In genomic region chr6:38352451-38352850, GRCm38 (mm10) we compare ENCODE assay signal across 8 mouse cellular contexts. TPM values are rescaled to one million over a fixed set of nuclear protein-coding genes. Genes with fewer than 3 reads are reported as not detected.
A peak's percentile ranks its signal among the peaks of the same experiment; 100 is the strongest.
DNase-seq lines count a peak whose midpoint lies in the region; ATAC-seq lines count a peak whose summit lies in the region.

No protein-coding gene starts in this region.

- H3K36me3 ChIP-seq in heart, embryonic 16.5 days (ENCODE audit: control insufficient read depth, insufficient read depth): no peaks in the 10 kb centered on the region
- peaks cover 3% of the 10 kb centered on the region for H3K36me3 ChIP-seq in liver, embryonic 16.5 days (ENCODE audit: control insufficient read depth, insufficient read depth)
- no peaks in the 10 kb centered on the region for H3K36me3 ChIP-seq in midbrain, embryonic 14.5 days (ENCODE audit: control insufficient read depth, insufficient read depth, low read length)

- no peak for ATAC-seq in heart, embryonic 16.5 days (replicated peaks; ENCODE audit: extremely low read depth, insufficient read depth, low FRiP score)
- ATAC-seq in common myeloid progenitor, adult 5-6 weeks (replicated peaks; ENCODE audit: low read depth, poor library complexity, severe bottlenecking): peak; percentile 20
- no peak for ATAC-seq in liver, embryonic 16.5 days (ENCODE audit: low read depth)
- no peak for ATAC-seq in midbrain, embryonic 14.5 days (ENCODE audit: low FRiP score, low TSS enrichment)

- peak overlapping the region; percentile 81 for H3K4me2 ChIP-seq in heart, embryonic 16.5 days (ENCODE audit: low read depth, low read length)
- peak overlapping the region; percentile 76 for H3K4me2 ChIP-seq in liver, embryonic 16.5 days (ENCODE audit: low read depth, low read length)
- no peak overlapping the region for H3K4me2 ChIP-seq in midbrain, embryonic 14.5 days (ENCODE audit: low read length)

- H3K4me3 ChIP-seq in heart, embryonic 16.5 days (ENCODE audit: low read length): peak overlapping the region; percentile 84
- H3K4me3 ChIP-seq in liver, embryonic 16.5 days (ENCODE audit: low read depth, low read length): peak overlapping the region; percentile 91
- no peak overlapping the region for H3K4me3 ChIP-seq in midbrain, embryonic 14.5 days (replicated peaks; ENCODE audit: low read depth, low read length)

- H3K4me1 ChIP-seq in heart, embryonic 16.5 days (ENCODE audit: control insufficient read depth, insufficient read depth, low read length): peaks cover 13% of the 10 kb centered on the region; the same call in 1 of the 2 replicates
- H3K4me1 ChIP-seq in liver, embryonic 16.5 days (ENCODE audit: control insufficient read depth, low read depth, low read length): peaks cover 59% of the 10 kb centered on the region
- H3K4me1 ChIP-seq in midbrain, embryonic 14.5 days (ENCODE audit: control insufficient read depth, insufficient read depth, low read length): peaks cover 12% of the 10 kb centered on the region; the same call in 1 of the 2 replicates

- no peak for DNase-seq in heart, adult 18-20 months
- DNase-seq in CD4-positive, CD25-positive, alpha-beta regulatory T cell, adult 2 months (ENCODE audit: low read depth, low spot score): peak; percentile 76
- no peak for DNase-seq in adipocyte (ENCODE audit: low spot score)
- DNase-seq in midbrain, embryonic 14.5 days: no peak
- no peak for DNase-seq in layer of hippocampus, adult 11-12 months (ENCODE audit: low spot score)

- WGBS in heart, embryonic 16.5 days: 36% methylated on average over 10 of the region's 10 CpGs
- 5% methylated on average over 10 of the region's 10 CpGs for whole genome bisulfite sequencing in liver, embryonic 16.5 days (ENCODE audit: insufficient replicate concordance)
- 12% methylated on average over 10 of the region's 10 CpGs for WGBS in midbrain, embryonic 14.5 days

- peaks cover 12% of the 10 kb centered on the region for H3K27me3 ChIP-seq in heart, embryonic 16.5 days (ENCODE audit: control insufficient read depth, insufficient read depth, low read length)
- H3K27me3 ChIP-seq in liver, embryonic 16.5 days (ENCODE audit: control insufficient read depth, insufficient read depth, low read depth, low read length): no peaks in the 10 kb centered on the region
- peaks cover 58% of the 10 kb centered on the region for H3K27me3 ChIP-seq in midbrain, embryonic 14.5 days (ENCODE audit: control insufficient read depth, insufficient read depth, low read length)

- no peaks in the 10 kb centered on the region for H3K9me3 ChIP-seq in heart, embryonic 16.5 days (replicated peaks; ENCODE audit: control insufficient read depth, low read length)
- no peaks in the 10 kb centered on the region for H3K9me3 ChIP-seq in liver, embryonic 16.5 days (replicated peaks; ENCODE audit: control insufficient read depth, low read length)
- no peaks in the 10 kb centered on the region for H3K9me3 ChIP-seq in midbrain, embryonic 14.5 days (ENCODE audit: control insufficient read depth, low read length)

- H3K27ac ChIP-seq in heart, embryonic 16.5 days (ENCODE audit: low read length): no peak overlapping the region; the same call in 1 of the 2 replicates
- H3K27ac ChIP-seq in liver, embryonic 16.5 days (ENCODE audit: low read length): peak overlapping the region; percentile 100
- no peak overlapping the region for H3K27ac ChIP-seq in midbrain, embryonic 14.5 days (replicated peaks; ENCODE audit: low read depth, low read length)

- peak overlapping the region; percentile 33; the same call in 1 of the 2 replicates for H3K9ac ChIP-seq in heart, embryonic 16.5 days (ENCODE audit: low read length)
- peak overlapping the region; percentile 96 for H3K9ac ChIP-seq in liver, embryonic 16.5 days (ENCODE audit: low read depth, low read length)
- H3K9ac ChIP-seq in midbrain, embryonic 14.5 days (replicated peaks; ENCODE audit: low read length): no peak overlapping the region

RNA-seq across cellular contexts. Expression of gene Zc3hav1, which starts 2.0 kb away (rescaled TPM):
- polyA plus RNA-seq in heart, embryonic 16.5 days (2015; fragmentation: Nextera tagmentation; extraction: Ambion mirVana): 8.9 and 12.4 TPM in 2 replicates
- total RNA-seq in heart, adult 18-20 months (2021): 10 to 100 TPM; 16.2 to 18.9 TPM
- 56.1 and 59.7 TPM in 2 replicates for total RNA-seq in common myeloid progenitor, adult 5-6 weeks (2017)
- polyA plus RNA-seq in liver, embryonic 16.5 days (2015; fragmentation: Nextera tagmentation; extraction: Ambion mirVana): 21.4 and 22.3 TPM in 2 replicates
- polyA plus RNA-seq in midbrain, embryonic 14.5 days (2014; fragmentation: Nextera tagmentation; extraction: Ambion mirVana): 0.74 and 1.8 TPM in 2 replicates

RNA-seq across cellular contexts. Expression of gene Ttc26, which starts 28.8 kb away (rescaled TPM):
- 2.6 and 2.8 TPM in 2 replicates for polyA plus RNA-seq in heart, embryonic 16.5 days (2015; fragmentation: Nextera tagmentation; extraction: Ambion mirVana)
- total RNA-seq in heart, adult 18-20 months (2021): 1 to 10 TPM; 1.7 to 2.4 TPM
- total RNA-seq in common myeloid progenitor, adult 5-6 weeks (2017): 2.1 and 3.2 TPM in 2 replicates
- polyA plus RNA-seq in liver, embryonic 16.5 days (2015; fragmentation: Nextera tagmentation; extraction: Ambion mirVana): 0.22 and 0.42 TPM in 2 replicates
- polyA plus RNA-seq in midbrain, embryonic 14.5 days (2014; fragmentation: Nextera tagmentation; extraction: Ambion mirVana): 4.7 and 6.0 TPM in 2 replicates

RNA-seq across cellular contexts. Expression of gene Zc3hav1l, which starts 53.4 kb away (rescaled TPM):
- 5.2 TPM in 2 replicates for polyA plus RNA-seq in heart, embryonic 16.5 days (2015; fragmentation: Nextera tagmentation; extraction: Ambion mirVana)
- 1 to 10 TPM; 1.1 to 1.3 TPM for total RNA-seq in heart, adult 18-20 months (2021)
- 5.6 and 7.0 TPM in 2 replicates for total RNA-seq in common myeloid progenitor, adult 5-6 weeks (2017)
- 1.1 and 1.4 TPM in 2 replicates for polyA plus RNA-seq in liver, embryonic 16.5 days (2015; fragmentation: Nextera tagmentation; extraction: Ambion mirVana)
- polyA plus RNA-seq in midbrain, embryonic 14.5 days (2014; fragmentation: Nextera tagmentation; extraction: Ambion mirVana): 8.1 and 10.2 TPM in 2 replicates
